8 mouse cellular contexts compared by ENCODE assay signal in genomic region chr6:83456131-83456983, GRCm38 (mm10). TPM values are rescaled to one million over a fixed set of nuclear protein-coding genes. Genes with fewer than 3 reads are reported as not detected.
DNase-seq lines count a peak whose midpoint lies in the region; ATAC-seq and TF ChIP-seq lines count a peak whose summit lies in the region.

No protein-coding gene starts in this region.

- peaks cover 10% of the 10 kb centered on the region; the same call in 1 of the 2 replicates for H3K27me3 ChIP-seq in forebrain, embryonic 12.5 days

- ATAC-seq in forebrain, embryonic 12.5 days (ENCODE audit: low FRiP score): peak; percentile 80

- intact Hi-C loops in heart, postnatal 14 days (cut with DNase I): loop anchor here (2.0 to 5.0 kb wide), 2 partner anchors 16 to 44 kb away; no protein-coding TSS in a partner anchor

- H3K9me3 ChIP-seq in forebrain, embryonic 12.5 days: no peaks in the 10 kb centered on the region

- DNase-seq in ES-CJ7 (ENCODE audit: low read depth, low spot score): peak; percentile 23
- DNase-seq in brain, embryonic 14.5 days (ENCODE audit: low read depth): peak; percentile 90
- peak; percentile 80 to 86 for DNase-seq in heart, postnatal 14 days
- DNase-seq in kidney, postnatal 4 days: peak; percentile 79 to 89
- peak; percentile 88 to 94 for DNase-seq in lung, postnatal 4 days
- DNase-seq in retina, embryonic 14.5 days (ENCODE audit: low spot score): peak; percentile 77
- peak; percentile 80 to 82 for DNase-seq in urinary bladder, adult 18-20 months (ENCODE audit: low spot score in 2 of 2)

- H3K4me1 ChIP-seq in forebrain, embryonic 12.5 days: peaks cover 56% of the 10 kb centered on the region

- peak overlapping the region; percentile 97 for H3K27ac ChIP-seq in forebrain, embryonic 12.5 days

- H3K36me3 ChIP-seq in forebrain, embryonic 12.5 days (replicated peaks): no peaks in the 10 kb centered on the region

- no peak for TF ChIP-seq CTCF in brain, embryonic 14.5 days (IDR thresholded peaks at IDR 0.05; ENCODE audit: borderline replicate concordance, extremely low read depth, insufficient read depth, insufficient read length)

- peak overlapping the region; percentile 90 for H3K4me2 ChIP-seq in forebrain, embryonic 12.5 days

- 2% methylated on average over 30 of the region's 105 CpGs for WGBS in forebrain, embryonic 12.5 days

- peak overlapping the region; percentile 92 for H3K4me3 ChIP-seq in forebrain, embryonic 12.5 days (replicated peaks)

- H3K9ac ChIP-seq in forebrain, embryonic 12.5 days: peak overlapping the region; percentile 95

- peak; percentile 57 for TF ChIP-seq POLR2A in brain, embryonic 14.5 days (IDR thresholded peaks at IDR 0.05; ENCODE audit: borderline replicate concordance, extremely low read depth, insufficient read depth, insufficient read length, poor library complexity, severe bottlenecking)

RNA-seq across cellular contexts. Expression of gene Tet3, which starts 2.5 kb away (rescaled TPM):
- 21.3 and 36.2 TPM in 2 replicates for polyA plus RNA-seq in brain, embryonic 14.5 days (2012; rRNA removed)
- polyA plus RNA-seq in forebrain, embryonic 12.5 days (2016; fragmentation: Nextera tagmentation; extraction: Ambion mirVana): 62.7 and 74.3 TPM in 2 replicates
- 10 to 100 TPM; 46.2 to 49.0 TPM for total RNA-seq in heart, postnatal 14 days (2021)

RNA-seq across cellular contexts. Expression of gene Dguok, which starts 50.4 kb away (rescaled TPM):
- polyA plus RNA-seq in brain, embryonic 14.5 days (2012; rRNA removed): 66.6 and 91.6 TPM in 2 replicates
- 56.3 and 64.7 TPM in 2 replicates for polyA plus RNA-seq in forebrain, embryonic 12.5 days (2016; fragmentation: Nextera tagmentation; extraction: Ambion mirVana)
- 10 to 100 TPM; 28.3 to 31.8 TPM for total RNA-seq in heart, postnatal 14 days (2021)

Comparison
In these comparisons a context has a peak if more than half of its experiments do, and no peak if none do; other contexts are left out.
1. Peak in every context shown above with its lines: DNase-seq, ATAC-seq, H3K4me3 ChIP-seq and H3K27ac ChIP-seq.
2. DNase-seq: peak in every context shown above with its lines; median percentile 91 in lung, postnatal 4 days; 90 in brain, embryonic 14.5 days; 84 in kidney, postnatal 4 days; 83 in heart, postnatal 14 days; 81 in urinary bladder, adult 18-20 months; 77 in retina, embryonic 14.5 days; 23 in ES-CJ7.